Mouse (Mus musculus): Measurements from ENCODE around the gene Prrc2b.

Gene Prrc2b

GRCm38 (mm10) chr2:32150924-32151659 lies at the start of gene Prrc2b:
Prrc2b (plus strand) TSS chr2:32151082.
- DNase-seq (ENCODE audit: low read depth, low spot score): no peak

- DNase-seq (ENCODE audit: low read depth, low spot score): no peak
These were observed 47.9 kb upstream of the Prrc2b start for GRCm38 (mm10) chr2:32102944-32103343.

- no peak for DNase-seq (ENCODE audit: low read depth, low spot score)
These were observed 47.3 kb upstream of the Prrc2b start for GRCm38 (mm10) chr2:32103557-32103956.

GRCm38 (mm10) chr2:32104122-32104521 lies 46.8 kb upstream of the Prrc2b start:
- no peak for DNase-seq (ENCODE audit: low read depth, low spot score)

DNA sequence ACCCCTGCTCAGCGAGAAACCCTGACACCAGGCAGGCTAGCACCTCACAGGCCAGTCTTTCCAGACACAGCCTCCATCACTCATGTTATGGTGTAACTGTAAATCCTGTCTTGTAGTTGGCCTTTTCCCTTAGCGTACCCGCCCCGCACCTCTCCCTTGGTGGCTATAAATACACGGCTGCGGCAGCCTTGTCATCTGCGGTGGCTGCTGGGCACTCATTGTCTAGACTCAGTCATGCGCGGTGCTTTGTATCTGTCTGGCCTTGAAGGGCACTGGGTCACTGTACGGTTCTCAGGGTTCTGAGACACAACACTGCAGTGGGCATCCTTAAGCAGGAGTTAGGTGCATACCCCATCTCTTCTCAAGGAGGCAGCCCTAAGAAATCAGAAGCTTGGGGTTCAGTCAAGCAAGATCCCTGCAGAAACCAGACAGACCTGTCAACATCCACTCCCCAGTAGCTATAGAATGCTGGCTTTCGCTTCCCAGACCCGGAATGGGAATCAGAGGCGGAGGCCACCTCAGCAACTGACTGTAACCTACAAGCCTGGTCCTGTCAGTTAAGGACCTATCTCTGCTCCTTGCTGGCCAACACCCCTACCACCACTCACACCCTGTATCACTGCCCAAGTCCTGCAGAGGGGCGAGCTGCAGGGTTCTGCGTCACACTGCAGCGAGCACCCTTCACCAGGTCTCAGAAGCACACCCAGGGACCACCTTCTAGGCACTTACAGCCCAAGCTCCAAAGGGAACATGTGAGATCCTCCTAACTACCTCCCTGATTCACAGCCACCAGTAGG lies 45.6 kb upstream of the Prrc2b start:
- DNase-seq (ENCODE audit: low read depth, low spot score): no peak

- DNase-seq (ENCODE audit: low read depth, low spot score): no peak
These were observed 45.0 kb upstream of the Prrc2b start for GRCm38 (mm10) chr2:32105930-32106329.

DNA sequence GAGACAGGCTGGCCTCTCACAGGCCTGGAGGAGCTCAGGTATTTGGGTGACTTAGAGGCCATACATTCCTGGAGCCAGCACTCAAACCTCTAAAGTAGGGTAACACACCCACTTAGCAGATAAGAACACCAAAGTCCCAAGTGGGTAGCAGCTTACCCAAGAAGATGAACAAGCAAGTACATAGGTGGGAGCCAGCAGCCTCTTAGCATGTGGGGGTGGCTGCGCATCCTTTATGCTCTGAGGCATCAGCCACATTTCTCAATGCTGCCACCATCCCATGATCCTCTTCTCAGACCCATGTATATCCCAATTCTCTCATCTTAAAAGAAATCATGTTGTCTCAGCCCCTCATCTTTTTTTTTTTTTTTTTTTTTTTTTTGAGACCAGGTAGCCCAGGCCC lies 39.6 kb upstream of the Prrc2b start:
- no peak for DNase-seq (ENCODE audit: low read depth, low spot score)

GRCm38 (mm10) chr2:32112548-32112947 lies 38.3 kb upstream of the Prrc2b start:
- no peak for DNase-seq (ENCODE audit: low read depth, low spot score)

GRCm38 (mm10) chr2:32115851-32116268 lies 35.0 kb upstream of the Prrc2b start:
- DNase-seq (ENCODE audit: low read depth, low spot score): no peak

DNA sequence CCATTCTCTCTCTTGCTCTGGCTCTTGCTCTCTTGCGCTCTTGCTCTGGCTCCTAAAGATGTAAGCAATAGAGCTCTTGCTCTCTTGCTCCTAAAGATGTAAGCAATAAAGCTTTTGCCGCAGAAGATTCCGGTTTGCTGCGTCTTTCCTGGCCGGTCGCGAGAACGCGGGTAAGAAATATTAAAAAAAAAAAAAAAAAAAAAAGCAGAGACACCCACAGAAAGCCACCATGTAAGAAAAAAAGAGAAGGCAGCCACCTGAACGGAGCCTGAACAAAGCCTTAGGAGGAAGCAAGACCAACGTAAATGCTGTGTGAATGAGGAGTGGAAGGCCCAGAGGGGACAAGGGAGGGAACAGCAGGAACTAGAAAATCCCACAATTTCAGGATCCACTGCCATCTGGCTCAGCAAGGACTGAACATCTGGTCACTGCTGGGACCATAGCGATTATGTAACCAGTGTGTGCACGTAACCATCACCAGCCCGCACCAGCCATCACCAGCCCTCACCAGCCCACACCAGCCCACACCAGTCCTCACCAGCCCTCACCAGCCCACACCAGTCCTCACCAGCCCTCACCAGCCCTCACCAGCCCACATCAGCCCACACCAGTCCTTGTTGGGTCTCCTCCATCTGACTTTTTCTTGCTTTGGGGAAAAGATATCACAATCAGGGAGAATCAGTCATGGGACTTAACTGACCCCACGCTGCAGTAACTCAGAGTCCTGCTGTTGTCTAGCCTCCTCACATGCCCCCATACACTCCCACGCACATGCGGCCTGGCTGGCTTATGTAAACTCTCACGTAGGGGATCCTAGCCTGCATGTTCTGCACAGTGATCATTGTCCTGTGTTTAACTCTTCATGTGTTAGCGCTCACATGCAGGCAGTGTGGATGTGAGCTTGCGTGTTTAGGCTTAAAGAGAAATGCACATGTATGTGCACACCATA lies 30.8 kb upstream of the Prrc2b start:
- DNase-seq (ENCODE audit: low read depth, low spot score): no peak

GRCm38 (mm10) chr2:32121150-32121549 lies 29.7 kb upstream of the Prrc2b start:
- DNase-seq (ENCODE audit: low read depth, low spot score): no peak

DNA sequence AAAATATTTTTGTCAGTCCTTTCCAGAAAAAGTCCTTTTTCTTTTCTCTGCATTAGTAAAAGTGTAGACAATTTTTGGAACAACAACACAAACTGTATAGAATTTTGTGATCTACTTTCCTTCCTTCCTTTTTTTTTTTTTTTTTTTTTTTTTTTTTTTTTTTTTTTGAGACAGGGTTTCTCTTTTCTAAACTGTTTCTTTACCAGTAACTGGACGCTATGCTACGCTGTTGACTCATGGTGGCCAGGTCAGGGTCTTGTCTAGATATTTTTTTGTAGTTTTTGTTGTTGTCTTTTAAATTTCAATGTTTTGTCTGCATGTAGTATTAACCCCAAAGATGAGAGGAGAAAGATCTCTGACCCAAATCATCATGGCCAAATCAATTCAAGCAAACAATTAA lies 29.1 kb upstream of the Prrc2b start:
- DNase-seq (ENCODE audit: low read depth, low spot score): no peak

- DNase-seq (ENCODE audit: low read depth, low spot score): no peak
These were observed 23.0 kb upstream of the Prrc2b start for GRCm38 (mm10) chr2:32127653-32128535.

- DNase-seq (ENCODE audit: low read depth, low spot score): no peak
These were observed 22.4 kb upstream of the Prrc2b start for GRCm38 (mm10) chr2:32128536-32128841.

DNA sequence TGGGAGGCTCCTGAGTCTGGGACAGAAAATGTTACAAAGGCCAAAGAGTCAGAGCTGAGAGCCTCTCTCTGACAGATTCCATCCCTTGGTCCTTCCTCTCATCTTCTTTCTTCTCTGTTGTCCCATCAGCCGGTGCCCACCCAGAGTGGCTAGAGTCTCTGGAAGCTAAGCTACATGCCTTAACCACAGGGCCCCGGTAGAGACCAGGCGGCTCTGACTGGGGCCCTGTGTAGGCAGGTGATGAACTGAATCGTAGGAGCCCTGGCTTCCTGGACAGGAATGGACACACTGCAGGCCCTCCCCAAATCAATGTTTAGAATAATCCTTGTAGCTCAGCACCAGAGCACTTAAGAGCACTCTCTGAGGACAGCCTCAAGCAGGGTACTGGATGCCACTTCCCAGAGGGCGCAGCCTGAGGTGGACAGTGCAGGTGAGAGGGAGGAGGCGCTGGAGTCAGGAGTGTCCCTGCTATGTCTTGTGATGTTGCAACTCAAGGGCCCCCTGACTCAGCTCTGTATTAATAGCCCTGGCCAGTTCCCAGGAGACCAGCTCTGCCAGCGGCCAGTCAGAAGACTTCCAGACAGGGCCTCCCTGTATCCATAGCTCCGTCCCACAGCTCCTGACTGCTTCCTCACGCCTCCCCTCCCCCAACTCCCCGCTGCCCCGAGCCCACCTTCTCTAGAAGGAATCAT lies 21.4 kb upstream of the Prrc2b start:
- DNase-seq (ENCODE audit: low read depth, low spot score): no peak

DNA sequence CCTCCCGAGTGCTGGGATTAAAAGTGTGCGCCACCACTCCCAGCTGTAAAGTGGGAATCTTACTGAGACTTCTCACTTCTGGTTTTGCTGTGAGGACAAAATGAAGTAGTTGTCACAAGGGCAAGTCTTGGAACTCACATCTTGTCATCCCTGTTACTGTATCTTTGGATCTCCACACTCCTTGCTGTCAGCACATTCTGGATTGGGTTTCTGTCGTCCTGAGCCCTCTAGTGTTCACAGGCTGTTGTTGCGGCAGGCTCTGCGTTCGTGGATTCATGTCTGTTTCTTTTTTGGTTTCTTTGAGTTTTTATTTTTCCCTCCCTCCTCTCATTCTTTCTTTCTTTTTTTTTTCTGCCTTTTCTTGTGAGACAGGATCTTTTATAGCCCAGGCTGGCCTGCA lies 20.4 kb upstream of the Prrc2b start:
- no peak for DNase-seq (ENCODE audit: low read depth, low spot score)

DNA sequence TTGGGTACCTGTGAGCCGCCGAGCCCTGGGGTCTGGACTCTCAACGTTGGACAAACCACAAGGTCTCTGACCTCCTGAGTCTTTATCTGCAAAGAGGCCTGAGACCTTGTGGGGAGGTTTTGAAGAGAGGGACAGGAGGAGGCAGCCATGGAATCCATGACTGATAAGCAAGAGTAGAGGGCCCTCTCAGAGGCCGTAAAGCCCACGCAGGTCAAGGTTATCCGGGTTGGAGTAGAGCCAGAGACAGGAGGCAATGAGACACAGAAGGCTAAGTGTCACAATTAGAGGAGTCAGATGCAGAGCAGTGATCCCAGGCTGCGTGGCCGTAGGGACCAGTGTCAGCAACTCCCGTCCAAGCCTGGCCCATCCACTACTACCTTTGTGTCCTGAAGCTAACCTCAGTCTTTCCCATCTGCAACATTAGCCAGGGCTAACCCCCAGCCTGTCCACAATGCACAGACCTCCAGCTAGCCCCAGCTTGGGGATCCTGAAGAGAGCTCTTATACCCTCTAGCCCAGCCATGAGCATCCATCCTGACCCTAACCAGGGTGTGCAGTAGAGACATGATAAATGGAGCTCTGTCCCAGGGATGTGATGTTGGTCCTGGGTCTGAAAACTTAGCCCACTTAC lies 19.6 kb upstream of the Prrc2b start:
- no peak for DNase-seq (ENCODE audit: low read depth, low spot score)

DNA sequence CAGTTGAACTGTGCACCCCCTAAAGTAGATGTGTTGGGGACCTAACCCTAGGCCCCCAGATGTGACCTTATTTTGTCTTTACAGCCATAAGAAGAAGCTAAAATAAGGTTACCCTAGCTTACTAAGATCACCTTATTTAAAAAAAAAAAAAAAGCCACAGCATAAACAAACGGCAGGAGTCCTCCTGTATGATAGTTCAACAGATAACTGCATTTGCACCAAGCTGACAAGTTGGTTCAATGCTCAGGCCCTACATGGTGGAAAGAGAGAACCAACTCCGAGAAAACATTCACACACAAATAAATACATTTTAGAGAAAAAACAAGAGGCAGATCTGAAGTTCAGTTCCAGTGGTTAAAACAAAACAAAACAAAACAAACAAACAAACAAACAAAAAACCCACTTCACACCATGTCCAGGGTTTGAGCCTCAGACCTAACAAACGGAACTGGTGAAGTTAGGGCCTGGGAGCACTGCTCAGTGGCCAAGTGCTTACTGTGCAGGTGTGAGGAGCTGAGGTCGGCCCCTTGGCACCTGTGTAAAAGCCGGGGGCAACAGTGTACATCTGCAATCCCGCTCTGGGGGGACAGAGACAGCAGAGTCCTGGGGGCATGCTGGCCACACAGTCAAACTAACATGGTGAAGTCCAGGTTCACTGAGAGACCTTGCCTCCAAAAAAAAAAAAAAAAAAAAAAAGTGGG lies 18.9 kb upstream of the Prrc2b start:
- DNase-seq (ENCODE audit: low read depth, low spot score): no peak

- DNase-seq (ENCODE audit: low read depth, low spot score): peak; percentile 97
These were observed 18.3 kb upstream of the Prrc2b start for GRCm38 (mm10) chr2:32132567-32132992.

Data from WW6 (cell line).